Mouse (Mus musculus): ENCODE data around the gene Gatad1. TPM values are rescaled to one million over a fixed set of nuclear protein-coding genes. Genes with fewer than 3 reads are reported as not detected.
"Not testable (repeated sequence)": the region's sequence is repeated elsewhere in the genome, so short reads cannot be mapped to it uniquely, and the experiment has no call there.

Gene Gatad1
- polyA plus RNA-seq (2012; rRNA removed): 87.7 and 94.5 TPM in 2 replicates

DNA sequence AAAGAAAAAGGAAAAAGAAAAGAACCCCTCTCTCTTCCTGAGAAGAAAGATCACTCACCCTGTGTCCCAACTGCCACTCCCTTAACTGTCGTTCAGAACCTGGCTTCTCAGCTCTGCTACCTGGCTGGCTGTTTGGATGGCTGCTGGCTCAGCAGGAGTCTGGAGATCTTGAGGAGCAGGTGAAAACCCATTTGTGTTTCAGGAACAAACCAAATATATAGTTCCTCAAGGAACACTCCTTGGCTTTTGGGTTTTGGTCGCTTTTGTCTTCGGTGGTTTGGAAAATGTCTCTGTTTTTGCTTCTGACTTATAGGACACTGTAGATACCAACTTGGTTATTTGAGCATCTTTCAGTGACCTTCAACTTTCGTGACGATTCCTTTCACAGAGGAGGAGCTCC is at the start of gene Gatad1:
Gene Gatad1, minus strand, starts transcription at position 101 of the 400 bp plus-strand sequence.
- DNase-seq (ENCODE audit: extremely low spot score in 1 of 2, low spot score in 1 of 2): no peak

- DNase-seq (ENCODE audit: extremely low spot score in 1 of 2, low spot score in 1 of 2): no peak
Observed at GRCm38 (mm10) chr5:3702180-3702579, 45.2 kb upstream of the Gatad1 start.

- DNase-seq (ENCODE audit: extremely low spot score in 1 of 2, low spot score in 1 of 2): no peak
Observed at GRCm38 (mm10) chr5:3700025-3700424, 43.0 kb upstream of the Gatad1 start.

DNA sequence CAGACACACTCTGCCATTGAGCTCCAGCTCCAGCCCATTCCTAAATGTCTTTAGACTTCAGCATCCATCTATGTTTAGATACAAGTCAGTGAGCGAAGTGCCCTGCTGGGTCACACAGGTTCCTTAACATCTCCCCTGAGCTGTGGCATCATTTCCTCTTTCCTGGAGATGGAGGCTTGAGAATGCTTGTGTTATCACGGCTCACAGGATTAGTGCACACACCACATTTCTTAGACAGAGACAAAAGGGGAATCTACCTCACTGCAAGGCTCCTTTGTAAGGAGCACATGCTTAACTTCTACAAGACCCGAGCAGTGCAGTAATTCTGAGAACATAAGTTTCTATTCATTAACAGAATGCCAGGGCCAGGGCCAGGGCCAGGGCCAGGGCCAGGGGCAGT is 39.0 kb upstream of the Gatad1 start:
- no peak for DNase-seq (ENCODE audit: extremely low spot score in 1 of 2, low spot score in 1 of 2)

DNA sequence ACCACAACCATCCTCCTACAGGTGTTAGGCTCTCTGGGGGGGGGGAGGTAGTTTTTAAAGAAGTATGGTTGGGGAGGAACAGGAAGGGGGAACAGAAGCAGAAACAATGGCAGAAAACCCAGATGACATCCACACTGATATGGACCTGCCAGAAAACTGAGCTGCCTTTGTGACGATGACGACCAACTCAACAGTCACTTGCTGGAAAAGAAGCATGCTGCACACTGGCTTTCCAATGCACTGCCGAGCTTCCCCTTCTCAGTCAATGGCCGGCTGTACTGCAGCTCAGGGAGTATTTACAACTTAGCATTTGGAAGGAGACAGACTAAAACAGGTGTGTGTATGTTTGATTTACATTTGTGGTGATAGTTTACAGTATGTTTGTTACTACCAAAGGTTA is 38.2 kb upstream of the Gatad1 start:
- no peak for DNase-seq (ENCODE audit: extremely low spot score in 1 of 2, low spot score in 1 of 2)

GRCm38 (mm10) chr5:3692956-3693355 is 36.0 kb upstream of the Gatad1 start:
- no peak for DNase-seq (ENCODE audit: extremely low spot score in 1 of 2, low spot score in 1 of 2)

- DNase-seq (ENCODE audit: extremely low spot score in 1 of 2, low spot score in 1 of 2): no peak
Observed at GRCm38 (mm10) chr5:3691283-3691682, 34.3 kb upstream of the Gatad1 start.

DNA sequence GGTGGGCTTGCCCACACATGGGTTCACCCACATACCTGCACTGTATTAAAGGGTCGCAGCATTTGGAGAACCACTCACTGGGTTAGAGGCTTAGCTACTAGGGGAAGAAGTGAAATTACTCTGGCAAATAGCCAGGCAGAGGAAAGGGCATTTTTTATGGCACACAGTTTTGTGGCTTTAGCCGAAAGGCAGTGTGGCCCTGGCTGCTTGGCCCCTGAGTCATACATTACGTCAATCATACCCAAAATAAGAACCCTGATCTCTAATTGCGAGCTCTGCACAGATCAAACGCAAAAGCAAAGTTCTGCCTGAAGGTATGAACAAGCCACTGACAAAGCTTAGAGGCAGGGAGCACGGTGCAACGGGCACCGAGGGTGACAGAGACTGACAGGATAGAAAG is 31.3 kb upstream of the Gatad1 start:
- DNase-seq (ENCODE audit: extremely low spot score in 1 of 2, low spot score in 1 of 2): no peak

GRCm38 (mm10) chr5:3669938-3670554 is 13.1 kb upstream of the Gatad1 start:
- DNase-seq (ENCODE audit: extremely low spot score in 1 of 2, low spot score in 1 of 2): no peak

DNA sequence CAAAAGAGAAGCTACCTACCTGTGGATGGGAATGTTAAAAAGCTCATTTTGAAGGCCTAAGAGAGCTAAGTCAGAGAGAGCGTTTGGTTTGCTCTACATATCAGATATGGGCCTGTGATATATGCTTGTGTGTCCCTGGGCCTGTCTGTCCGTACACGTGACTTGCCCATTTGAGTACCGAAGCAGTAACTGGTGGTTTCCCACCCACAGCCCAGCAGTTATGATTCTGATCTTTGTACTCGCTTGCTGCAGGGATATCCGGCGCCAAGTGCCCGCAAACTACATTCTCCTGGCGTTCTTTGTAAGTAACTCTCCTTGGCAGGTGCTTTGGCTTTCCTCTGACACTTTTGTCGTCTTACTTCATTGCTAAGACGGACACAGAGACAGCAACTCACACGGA is 9.6 kb upstream of the Gatad1 start:
- no peak for DNase-seq (ENCODE audit: extremely low spot score in 1 of 2, low spot score in 1 of 2)

DNA sequence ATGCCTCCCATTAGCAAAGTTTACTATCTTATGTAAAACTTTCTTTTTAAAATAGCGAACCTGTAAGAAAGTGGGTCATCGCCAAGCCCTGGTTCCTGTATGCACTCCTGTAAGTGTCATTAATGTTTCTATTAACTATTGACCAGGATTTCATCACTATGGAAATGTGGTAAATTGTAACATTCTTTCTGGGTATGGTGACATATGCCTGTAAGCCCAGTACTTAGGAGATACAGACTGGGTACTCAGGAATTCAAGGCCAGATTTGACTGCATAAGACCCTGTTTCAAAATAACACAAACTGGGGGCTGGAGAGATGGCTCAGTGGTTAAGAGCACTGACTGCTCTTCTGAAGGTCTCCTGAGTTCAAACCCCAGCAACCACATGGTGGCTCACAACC is 8.2 kb upstream of the Gatad1 start:
- no peak for DNase-seq (ENCODE audit: extremely low spot score in 1 of 2, low spot score in 1 of 2)

DNA sequence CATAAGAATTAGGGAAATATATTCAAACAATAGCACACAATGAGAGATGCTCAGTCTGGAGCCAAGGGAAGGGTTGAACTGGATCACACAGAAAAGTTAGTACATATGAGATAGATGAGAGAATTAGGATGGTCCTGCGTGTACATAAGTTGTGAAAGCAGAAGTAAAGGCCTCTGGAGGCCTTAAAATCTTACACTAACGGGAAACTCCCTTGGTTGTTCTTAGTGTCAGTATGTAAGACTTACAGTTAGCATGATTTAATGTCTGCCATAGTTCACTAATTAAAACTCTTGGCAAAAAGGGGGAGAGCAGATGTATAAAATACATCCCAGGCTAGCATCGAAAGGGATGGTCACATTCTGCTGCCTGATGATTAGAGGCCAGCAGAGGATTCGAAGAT is 3.2 kb downstream of the Gatad1 start:
- no peak for DNase-seq (ENCODE audit: extremely low spot score in 1 of 2, low spot score in 1 of 2)

DNA sequence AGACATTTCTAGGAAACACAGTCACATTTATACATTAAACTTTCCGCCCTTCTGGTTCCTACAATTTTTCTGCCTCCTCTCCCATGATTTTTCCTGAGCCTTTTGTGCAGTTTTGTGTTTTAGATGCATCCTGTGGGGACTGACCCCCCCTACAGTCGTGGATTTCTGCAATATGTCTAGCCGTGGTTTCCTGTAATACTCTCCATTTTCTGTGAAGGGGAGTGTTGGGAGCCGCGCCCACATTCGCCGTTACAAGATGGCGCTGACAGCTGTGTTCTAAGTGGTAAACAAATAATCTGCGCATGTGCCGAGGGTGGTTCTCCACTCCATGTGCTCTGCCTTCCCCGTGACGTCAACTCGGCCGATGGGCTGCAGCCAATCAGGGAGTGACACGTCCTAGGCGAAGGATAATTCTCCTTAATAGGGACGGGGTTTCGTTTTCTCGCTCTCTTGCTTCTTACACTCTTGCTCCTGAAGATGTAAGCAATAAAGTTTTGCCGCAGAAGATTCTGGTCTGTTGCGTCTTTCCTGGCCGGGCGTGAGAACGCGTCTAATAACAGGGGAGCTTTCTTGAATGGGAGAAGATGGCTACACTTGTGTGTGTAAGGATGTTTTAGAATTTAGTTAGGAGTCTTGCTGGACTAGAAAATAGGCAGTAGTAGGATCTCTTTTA is 3.9 kb downstream of the Gatad1 start:
- DNase-seq (ENCODE audit: extremely low spot score in 1 of 2, low spot score in 1 of 2): not testable (repeated sequence)

- DNase-seq (ENCODE audit: extremely low spot score in 1 of 2, low spot score in 1 of 2): no peak
Observed at GRCm38 (mm10) chr5:3651621-3652020, 5.4 kb downstream of the Gatad1 start.

GRCm38 (mm10) chr5:3650881-3651280 is 6.1 kb downstream of the Gatad1 start, which contains the start of gene Tmbim7:
TSS of gene Tmbim7 (plus strand) at chr5:3651181.
- no peak for DNase-seq (ENCODE audit: extremely low spot score in 1 of 2, low spot score in 1 of 2)

GRCm38 (mm10) chr5:3648849-3649210 is 8.2 kb downstream of the Gatad1 start:
- no peak for DNase-seq (ENCODE audit: extremely low spot score in 1 of 2, low spot score in 1 of 2)

DNA sequence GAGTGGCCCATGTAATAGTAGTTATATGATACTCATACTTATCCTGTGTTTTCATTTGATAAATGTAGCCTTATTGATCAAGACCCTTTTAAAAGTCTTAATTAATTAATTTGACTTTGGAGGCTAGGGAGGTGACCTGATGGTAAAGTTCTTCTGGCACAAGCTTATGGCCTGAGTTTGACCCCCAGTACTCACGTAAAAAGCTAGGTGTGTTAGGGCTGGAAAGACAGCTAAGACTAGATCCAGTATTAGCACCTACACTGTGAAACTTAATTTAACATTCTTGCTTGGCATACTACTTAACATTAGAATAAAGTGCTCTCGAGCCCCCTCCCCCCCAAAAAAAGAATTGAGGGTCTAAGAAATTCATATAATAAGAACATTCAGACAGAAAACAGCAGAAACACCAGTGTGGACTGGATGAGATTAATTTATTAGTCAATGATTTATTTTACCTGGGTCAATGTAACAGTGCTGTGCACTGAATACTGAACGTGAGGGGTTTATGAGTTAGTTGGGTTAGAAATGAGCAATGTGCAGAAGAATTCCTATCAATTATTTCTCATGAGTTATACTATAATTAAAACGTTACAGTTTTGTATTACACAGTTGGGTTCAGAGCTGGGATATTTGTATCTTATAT is 8.7 kb downstream of the Gatad1 start:
- no peak for DNase-seq (ENCODE audit: extremely low spot score in 1 of 2, low spot score in 1 of 2)

- peak; percentile 81 to 85 for DNase-seq (ENCODE audit: extremely low spot score in 1 of 2, low spot score in 1 of 2)
Observed at GRCm38 (mm10) chr5:3647708-3648121, 9.3 kb downstream of the Gatad1 start.

DNA sequence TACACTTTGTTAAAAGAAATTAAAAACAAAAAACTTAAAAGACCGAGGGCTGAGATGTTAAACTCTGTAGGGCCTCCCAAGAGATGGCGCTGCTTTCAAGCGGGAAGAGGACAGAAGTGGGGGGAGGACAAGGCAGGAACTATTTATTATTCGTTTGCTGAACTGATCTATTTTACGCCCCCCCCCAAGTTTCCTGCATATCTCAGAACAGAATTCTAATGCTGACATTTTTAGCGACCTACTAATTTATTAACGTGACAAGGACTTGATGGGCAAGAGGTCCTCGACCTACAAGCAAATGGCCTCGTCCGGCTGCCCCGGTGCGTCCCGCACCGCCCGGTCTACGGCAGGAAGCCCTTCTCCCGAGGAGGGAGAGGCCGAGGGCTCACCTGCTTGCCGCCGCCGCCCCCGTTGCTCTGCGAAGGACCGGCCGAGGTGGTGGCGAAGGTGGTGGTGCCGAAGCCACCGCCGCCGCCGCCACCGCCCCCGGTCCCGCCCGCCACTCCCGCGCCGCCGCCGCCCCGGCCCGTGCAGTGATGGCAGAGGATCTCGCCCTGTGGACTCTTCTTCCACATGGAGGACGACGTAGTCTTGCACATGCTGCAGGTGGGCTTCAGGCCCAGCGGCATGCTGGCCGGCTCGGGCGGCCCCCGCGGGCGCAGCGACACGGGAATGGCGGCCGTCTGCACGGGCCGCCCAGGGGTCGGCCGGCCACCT is 9.8 kb downstream of the Gatad1 start:
- DNase-seq (ENCODE audit: extremely low spot score in 1 of 2, low spot score in 1 of 2): peak in 1 of 2 experiments; percentile 71

- DNase-seq (ENCODE audit: extremely low spot score in 1 of 2, low spot score in 1 of 2): no peak
Observed at GRCm38 (mm10) chr5:3646539-3646938, 10.4 kb downstream of the Gatad1 start.

DNA sequence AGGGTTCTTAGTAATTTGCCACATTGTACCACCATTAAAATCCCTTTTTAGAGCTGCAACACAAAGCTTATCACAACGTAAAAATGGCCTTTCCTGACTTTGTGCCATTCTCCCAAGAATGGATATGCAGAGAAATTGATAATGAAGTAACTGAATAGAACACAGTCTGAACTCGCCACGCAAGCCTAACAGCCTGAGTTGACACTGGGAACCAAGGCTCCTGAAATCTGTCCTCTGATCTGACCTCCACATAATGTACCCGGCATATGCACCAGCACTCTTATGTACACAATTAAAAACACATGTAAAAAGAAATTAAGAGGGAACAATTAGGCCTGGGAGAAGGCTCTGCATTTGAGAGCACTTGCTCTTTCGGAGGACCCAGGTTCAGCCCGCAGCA is 11.7 kb downstream of the Gatad1 start:
- no peak for DNase-seq (ENCODE audit: extremely low spot score in 1 of 2, low spot score in 1 of 2)

Measured in frontal cortex, adult 2 months (tissue).